Mouse (Mus musculus) stomach, embryonic 16.5 days (tissue): ENCODE measurements around the gene Emilin2. TPM values are rescaled to one million over a fixed set of nuclear protein-coding genes. Genes with fewer than 3 reads are reported as not detected.
A peak's percentile ranks its signal among the peaks of the same experiment; 100 is the strongest.

Source experiments
- ATAC-seq: fragments of 200-750 bp; cut with Nextera tagmentation; 2 replicates; pipeline ENCODE4 v1.8.0; 2017; ENCODE audit warnings: moderate number of reproducible peaks, moderate TSS enrichment; ENCODE audit not compliant: insufficient read depth, low FRiP score
- H3K27ac ChIP-seq: fragments of 300-500 bp; sonication (generic); 2 replicates; pipeline ENCODE4 v1.5.1; 2014; ENCODE audit warnings: low read length
- H3K27me3 ChIP-seq: fragments of 300-500 bp; sonication (generic); 2 replicates; pipeline ENCODE4 v1.6.1; 2014; ENCODE audit warnings: low read length, control low read depth, mixed read lengths; ENCODE audit not compliant: control insufficient read depth, insufficient read depth
- H3K36me3 ChIP-seq: fragments of 300-500 bp; sonication (generic); 2 replicates; pipeline ENCODE4 v1.6.1; 2014; ENCODE audit warnings: low read length; ENCODE audit not compliant: control insufficient read depth, insufficient read depth
- H3K4me1 ChIP-seq: fragments of 300-500 bp; sonication (generic); 2 replicates; pipeline ENCODE4 v1.6.1; 2014; ENCODE audit warnings: low read length, control low read depth, mixed read lengths; ENCODE audit not compliant: control insufficient read depth, insufficient read depth
- H3K4me2 ChIP-seq: fragments of 300-500 bp; sonication (generic); 2 replicates; pipeline ENCODE4 v1.6.1; 2014; ENCODE audit warnings: low read depth, low read length, mixed read lengths
- H3K4me3 ChIP-seq: fragments of 300-500 bp; sonication (generic); replicated peaks from 2 replicates; pipeline ENCODE4 v1.5.1; 2014; ENCODE audit warnings: mild to moderate bottlenecking, low read length
- H3K9ac ChIP-seq: fragments of 300-500 bp; sonication (generic); 2 replicates; pipeline ENCODE4 v1.6.1; 2014; ENCODE audit warnings: low read length
- H3K9me3 ChIP-seq: fragments of 300-500 bp; sonication (generic); replicated peaks from 2 replicates; pipeline ENCODE4 v1.6.1; 2016; ENCODE audit warnings: low read length, control low read depth; ENCODE audit not compliant: control insufficient read depth
- WGBS: fragments of 180-500 bp; shearing (Covaris S2); extraction: QIAGEN DNeasy Blood & Tissue Kit; methylation state at CpG from one replicate; pipeline ENCODE4 v1.1.7; 2014; 5-methylcytosine and 5-hydroxymethylcytosine counted together
- polyA plus RNA-seq: library from polyadenylated mRNA; unstranded; fragments of >200 nt; fragmentation: Nextera tagmentation; extraction: Ambion mirVana; gene quantifications from 2 replicates; pipeline ENCODE4 v1.2.1, GENCODE M21; 2015

Emilin2 gene
- polyA plus RNA-seq, 1 experiment from 2014 or later, result 4.5 TPM

- H3K4me2 ChIP-seq, result no peak overlapping the region
- H3K36me3 ChIP-seq, result no peaks in the 10 kb centered on the region
- peaks cover 7% of the 10 kb centered on the region; the same call in 1 of the 2 replicates for H3K4me1 ChIP-seq
- no peaks in the 10 kb centered on the region for H3K9me3 ChIP-seq
- H3K9ac ChIP-seq, result no peak overlapping the region
- H3K27me3 ChIP-seq, result no peaks in the 10 kb centered on the region
- H3K27ac ChIP-seq, result no peak overlapping the region
- no peak for ATAC-seq
- WGBS, result 87% methylated on average over 6 of the region's 6 CpGs
- no peak overlapping the region for H3K4me3 ChIP-seq
Observed at GRCm38 (mm10) chr17:71263136-71263535, 48.6 kb downstream of the Emilin2 start.

- 48% methylated on average over 3 of the region's 3 CpGs for WGBS
- Histone ChIP-seq H3K9me3 (no peaks in the 10 kb centered on the region), H3K4me3 (no peak overlapping the region), H3K9ac (no peak overlapping the region), H3K4me2 (no peak overlapping the region), H3K4me1 (peaks cover 5% of the 10 kb centered on the region; the same call in 1 of the 2 replicates), H3K27ac (no peak overlapping the region), H3K36me3 (no peaks in the 10 kb centered on the region), H3K27me3 (no peaks in the 10 kb centered on the region)
- ATAC-seq, result no peak
Observed at GRCm38 (mm10) chr17:71260658-71261057, 51.1 kb downstream of the Emilin2 start.

DNA sequence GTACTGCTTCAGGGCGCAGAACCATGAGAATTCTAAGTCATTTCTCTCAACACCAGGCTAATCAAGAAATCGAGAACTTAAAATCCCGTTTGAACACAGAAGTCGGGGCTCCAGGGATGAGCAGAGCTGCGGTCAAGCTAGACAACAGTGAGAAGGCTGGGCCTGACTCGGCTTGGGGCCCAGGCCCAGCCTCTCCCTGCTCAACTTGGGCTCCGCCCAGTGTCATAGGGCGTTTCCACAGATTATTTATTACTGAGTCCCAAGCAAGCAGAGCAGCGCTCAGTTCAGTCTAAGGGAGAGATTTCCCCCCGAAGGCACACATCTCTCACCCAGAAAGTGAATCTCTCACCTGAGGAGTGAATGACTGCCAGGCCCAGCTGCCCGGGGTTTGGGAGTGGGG is 52.1 kb downstream of the Emilin2 start:
- H3K27me3 ChIP-seq, result no peaks in the 10 kb centered on the region
- H3K9me3 ChIP-seq, result no peaks in the 10 kb centered on the region
- no peaks in the 10 kb centered on the region for H3K36me3 ChIP-seq
- peak; percentile 74; the same call in 1 of the 2 replicates for ATAC-seq
- 43% methylated on average over 11 of the region's 11 CpGs for WGBS
- H3K9ac ChIP-seq, result no peak overlapping the region
- H3K4me1 ChIP-seq, result no peaks in the 10 kb centered on the region
- no peak overlapping the region for H3K4me3 ChIP-seq
- no peak overlapping the region for H3K4me2 ChIP-seq
- H3K27ac ChIP-seq, result no peak overlapping the region

DNA sequence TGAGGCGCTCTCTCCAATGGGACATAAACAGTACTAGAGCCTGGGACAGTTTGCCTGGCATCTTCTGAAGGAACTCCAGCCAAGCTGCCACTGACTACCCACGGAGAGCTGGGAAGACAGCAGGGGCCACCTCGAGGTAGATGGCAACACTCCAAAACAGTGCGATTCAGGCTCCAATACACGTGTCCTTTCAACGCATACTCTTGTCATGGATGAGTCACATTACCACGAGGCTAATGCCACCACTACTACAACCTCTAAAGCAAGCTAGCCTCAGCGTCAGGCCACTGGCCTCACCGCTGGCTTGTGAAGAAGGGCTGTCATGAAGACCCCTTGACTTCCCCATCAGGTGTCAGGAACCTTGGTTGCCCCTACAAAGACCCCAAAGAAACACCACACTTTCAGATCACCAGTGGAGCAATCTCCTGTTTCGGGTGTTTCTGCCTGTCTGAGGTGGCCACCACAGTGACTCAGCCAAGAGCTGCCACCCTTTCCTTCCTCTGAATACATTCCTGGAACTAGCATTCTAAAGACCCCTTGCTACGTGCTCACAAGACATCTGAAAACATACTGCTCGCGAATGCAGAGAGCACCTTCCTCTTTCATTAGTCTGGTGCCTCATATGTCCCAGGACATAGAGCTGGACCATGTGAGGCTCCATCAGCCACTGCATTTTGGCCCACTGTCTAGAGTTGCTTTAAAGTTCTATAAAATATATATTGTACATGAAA is 54.8 kb downstream of the Emilin2 start:
- ATAC-seq, result no peak
- no peaks in the 10 kb centered on the region for H3K36me3 ChIP-seq
- 84% methylated on average over 13 of the region's 13 CpGs for WGBS

GRCm38 (mm10) chr17:71256068-71256615 is 55.6 kb downstream of the Emilin2 start:
- no peak overlapping the region for H3K4me3 ChIP-seq
- no peak overlapping the region for H3K4me2 ChIP-seq
- no peaks in the 10 kb centered on the region for H3K36me3 ChIP-seq
- no peaks in the 10 kb centered on the region for H3K27me3 ChIP-seq
- H3K4me1 ChIP-seq, result no peaks in the 10 kb centered on the region
- no peak overlapping the region for H3K27ac ChIP-seq
- WGBS, result 74% methylated on average over 14 of the region's 14 CpGs
- H3K9ac ChIP-seq, result no peak overlapping the region
- no peaks in the 10 kb centered on the region for H3K9me3 ChIP-seq
- ATAC-seq, result no peak

More for the DNA sequence above, 54.8 kb downstream of the Emilin2 start:
- H3K4me2 ChIP-seq, result no peak overlapping the region
- H3K27me3 ChIP-seq, result no peaks in the 10 kb centered on the region
- no peak overlapping the region for H3K27ac ChIP-seq
- H3K9me3 ChIP-seq, result no peaks in the 10 kb centered on the region
- H3K9ac ChIP-seq, result no peak overlapping the region
- H3K4me3 ChIP-seq, result no peak overlapping the region
- no peaks in the 10 kb centered on the region for H3K4me1 ChIP-seq

DNA sequence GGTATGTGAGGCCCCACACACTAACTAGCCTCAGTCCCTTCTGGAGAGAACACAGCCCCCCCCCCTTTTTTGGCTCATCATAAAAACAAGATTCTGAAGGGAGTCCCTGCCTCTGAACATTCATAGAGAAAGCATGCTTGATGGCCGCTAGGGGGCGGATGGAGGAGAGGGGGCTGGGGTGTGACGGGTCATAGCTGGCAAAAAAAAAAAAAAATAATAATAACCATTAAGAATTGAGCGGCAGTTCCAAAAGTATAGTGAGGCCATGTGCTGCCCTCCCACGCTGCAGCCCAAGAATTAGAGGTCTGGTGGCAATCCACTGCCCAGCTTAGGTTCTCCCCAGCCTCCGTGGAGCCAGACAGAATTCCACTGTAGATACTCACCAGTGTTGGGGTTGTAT is 57.0 kb downstream of the Emilin2 start:
- H3K9ac ChIP-seq, result no peak overlapping the region
- H3K4me3 ChIP-seq, result no peak overlapping the region
- H3K4me2 ChIP-seq, result no peak overlapping the region
- no peaks in the 10 kb centered on the region for H3K9me3 ChIP-seq
- WGBS, result 51% methylated on average over 6 of the region's 6 CpGs
- H3K27ac ChIP-seq, result no peak overlapping the region
- no peaks in the 10 kb centered on the region for H3K4me1 ChIP-seq
- no peaks in the 10 kb centered on the region for H3K27me3 ChIP-seq
- no peak for ATAC-seq
- no peaks in the 10 kb centered on the region for H3K36me3 ChIP-seq

- ATAC-seq, result no peak
Observed at GRCm38 (mm10) chr17:71254106-71254505, 57.7 kb downstream of the Emilin2 start.

GRCm38 (mm10) chr17:71253391-71253790 is 58.4 kb downstream of the Emilin2 start:
- no peak overlapping the region for H3K4me2 ChIP-seq
- no peak overlapping the region for H3K27ac ChIP-seq
- WGBS, result 88% methylated on average over 2 of the region's 2 CpGs

More at GRCm38 (mm10) chr17:71254106-71254505, 57.7 kb downstream of the Emilin2 start:
- H3K9me3 ChIP-seq, result no peaks in the 10 kb centered on the region
- no peaks in the 10 kb centered on the region for H3K27me3 ChIP-seq
- H3K4me1 ChIP-seq, result no peaks in the 10 kb centered on the region
- H3K27ac ChIP-seq, result no peak overlapping the region
- H3K4me2 ChIP-seq, result no peak overlapping the region
- H3K36me3 ChIP-seq, result no peaks in the 10 kb centered on the region
- no peak overlapping the region for H3K4me3 ChIP-seq
- no peak overlapping the region for H3K9ac ChIP-seq
- 81% methylated on average over 5 of the region's 5 CpGs for WGBS

DNA sequence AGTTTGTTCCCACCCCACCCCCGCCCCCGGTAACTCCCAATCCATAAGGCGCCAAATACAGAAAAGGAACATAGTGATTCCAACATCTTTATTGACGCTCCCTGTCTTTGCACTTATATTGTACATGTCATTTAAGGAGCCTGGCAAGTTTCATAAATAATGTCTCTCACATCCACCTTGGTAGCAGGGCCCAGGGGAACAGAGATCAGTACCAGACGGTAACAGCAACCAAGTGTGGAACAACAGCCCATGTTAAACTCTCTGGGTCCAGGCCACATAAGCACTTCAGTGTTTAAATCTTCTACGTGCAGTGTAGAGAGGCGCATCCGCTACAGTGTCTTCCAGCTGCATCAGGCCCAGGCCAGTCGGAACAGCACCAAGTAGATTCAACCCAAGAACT is 59.7 kb downstream of the Emilin2 start:
- no peak overlapping the region for H3K4me2 ChIP-seq
- no peak overlapping the region for H3K9ac ChIP-seq
- no peaks in the 10 kb centered on the region for H3K4me1 ChIP-seq
- H3K36me3 ChIP-seq, result no peaks in the 10 kb centered on the region
- H3K9me3 ChIP-seq, result no peaks in the 10 kb centered on the region
- no peak overlapping the region for H3K27ac ChIP-seq
- ATAC-seq, result no peak
- H3K4me3 ChIP-seq, result no peak overlapping the region
- H3K27me3 ChIP-seq, result no peaks in the 10 kb centered on the region
- WGBS, result 84% methylated on average over 9 of the region's 9 CpGs

More at GRCm38 (mm10) chr17:71253391-71253790, 58.4 kb downstream of the Emilin2 start:
- Histone ChIP-seq H3K27me3 (no peaks in the 10 kb centered on the region), H3K9me3 (no peaks in the 10 kb centered on the region), H3K4me1 (no peaks in the 10 kb centered on the region), H3K36me3 (no peaks in the 10 kb centered on the region), H3K9ac (no peak overlapping the region), H3K4me3 (no peak overlapping the region)
- ATAC-seq, result no peak
